Mouse (Mus musculus) heart, embryonic 16.5 days (tissue): ENCODE measurements around the gene Slc35b2. TPM values are rescaled to one million over a fixed set of nuclear protein-coding genes. Genes with fewer than 3 reads are reported as not detected.

Experiments
- ATAC-seq: fragments of 200-750 bp; cut with Nextera tagmentation; replicated peaks from 2 replicates; pipeline ENCODE4 v1.8.0; 2017; ENCODE audit warnings: moderate number of reproducible peaks; ENCODE audit not compliant: insufficient read depth, low FRiP score; ENCODE audit errors: extremely low read depth
- H3K27ac ChIP-seq: fragments of 300-500 bp; sonication (generic); 2 replicates; pipeline ENCODE4 v1.5.1; 2014; ENCODE audit warnings: mild to moderate bottlenecking, low read length, control low read depth, moderate library complexity
- H3K27me3 ChIP-seq: fragments of 300-500 bp; sonication (generic); 2 replicates; pipeline ENCODE4 v1.6.1; 2014; ENCODE audit warnings: low read length, mixed read lengths; ENCODE audit not compliant: control insufficient read depth, insufficient read depth
- H3K36me3 ChIP-seq: fragments of 300-500 bp; sonication (generic); 2 replicates; pipeline ENCODE4 v1.6.1; 2014; ENCODE audit not compliant: control insufficient read depth, insufficient read depth
- H3K4me1 ChIP-seq: fragments of 300-500 bp; sonication (generic); 2 replicates; pipeline ENCODE4 v1.6.1; 2014; ENCODE audit warnings: low read length, mixed read lengths; ENCODE audit not compliant: control insufficient read depth, insufficient read depth
- H3K4me2 ChIP-seq: fragments of 300-500 bp; sonication (generic); 2 replicates; pipeline ENCODE4 v1.6.1; 2014; ENCODE audit warnings: low read depth, mild to moderate bottlenecking, control low read depth, low read length
- H3K4me3 ChIP-seq: fragments of 300-500 bp; sonication (generic); 2 replicates; pipeline ENCODE4 v1.5.1; 2014; ENCODE audit warnings: mild to moderate bottlenecking, control low read depth, low read length
- H3K9ac ChIP-seq: fragments of 300-500 bp; sonication (generic); 2 replicates; pipeline ENCODE4 v1.6.1; 2014; ENCODE audit warnings: low read length, control low read depth
- H3K9me3 ChIP-seq: fragments of 300-500 bp; sonication (generic); replicated peaks from 2 replicates; pipeline ENCODE4 v1.6.1; 2016; ENCODE audit warnings: low read length; ENCODE audit not compliant: control insufficient read depth
- WGBS: fragments of 180-500 bp; shearing (Covaris S2); extraction: QIAGEN DNeasy Blood & Tissue Kit; methylation state at CpG from one replicate; pipeline ENCODE4 v1.1.7; 2014; 5-methylcytosine and 5-hydroxymethylcytosine counted together
- polyA plus RNA-seq: library from polyadenylated mRNA; unstranded; fragments of >200 nt; fragmentation: Nextera tagmentation; extraction: Ambion mirVana; gene quantifications from 2 replicates; pipeline ENCODE4 v1.2.1, GENCODE M21; 2015

The Slc35b2 gene
- 89.4 and 89.9 TPM in 2 replicates for polyA plus RNA-seq

- WGBS: under 1% methylated on average over 51 of the region's 61 CpGs
- Histone ChIP-seq H3K27ac (peak within 1 kb of the TSS; percentile 83), H3K27me3 (no peaks in the 10 kb centered on the region), H3K4me1 (peaks cover 20% of the 10 kb centered on the region), H3K36me3 (peaks cover 29% of the 10 kb centered on the region), H3K9me3 (no peaks in the 10 kb centered on the region), H3K4me3 (peak within 1 kb of the TSS; percentile 96), H3K4me2 (peak within 1 kb of the TSS; percentile 99), H3K9ac (peak within 1 kb of the TSS; percentile 99)
- ATAC-seq: peak; percentile 84
Observed at GRCm38 (mm10) chr17:45563655-45564530, at the start of gene Slc35b2. Gene Slc35b2, plus strand, starts transcription at chr17:45563874.

- no peak overlapping the region for H3K27ac ChIP-seq
- H3K27me3 ChIP-seq: no peaks in the 10 kb centered on the region
- WGBS: 44% methylated on average over 15 of the region's 15 CpGs
- ATAC-seq: no peak
- no peaks in the 10 kb centered on the region for H3K36me3 ChIP-seq
- no peak overlapping the region for H3K4me3 ChIP-seq
- no peaks in the 10 kb centered on the region for H3K9me3 ChIP-seq
- 0 out of 2 replicates have a peak, but pooled peaks cover 2% of the 10 kb centered on the region for H3K4me1 ChIP-seq
- H3K9ac ChIP-seq: no peak overlapping the region
- no peak overlapping the region for H3K4me2 ChIP-seq
Observed at GRCm38 (mm10) chr17:45515204-45515726, 48.4 kb upstream of the Slc35b2 start.

GRCm38 (mm10) chr17:45515806-45516205 is 47.9 kb upstream of the Slc35b2 start:
- WGBS: 76% methylated on average over 10 of the region's 10 CpGs
- H3K4me1 ChIP-seq: 0 out of 2 replicates have a peak, but pooled peaks cover 2% of the 10 kb centered on the region
- no peak overlapping the region for H3K9ac ChIP-seq
- peaks cover 4% of the 10 kb centered on the region; the same call in 1 of the 2 replicates for H3K36me3 ChIP-seq
- H3K4me2 ChIP-seq: no peak overlapping the region
- H3K27me3 ChIP-seq: no peaks in the 10 kb centered on the region
- H3K9me3 ChIP-seq: no peaks in the 10 kb centered on the region
- no peak for ATAC-seq
- H3K27ac ChIP-seq: no peak overlapping the region
- no peak overlapping the region for H3K4me3 ChIP-seq

GRCm38 (mm10) chr17:45516488-45516887 is 47.2 kb upstream of the Slc35b2 start:
- H3K27ac ChIP-seq: no peak overlapping the region
- no peaks in the 10 kb centered on the region for H3K9me3 ChIP-seq
- 30% methylated on average over 8 of the region's 8 CpGs for WGBS
- H3K27me3 ChIP-seq: no peaks in the 10 kb centered on the region
- ATAC-seq: 0 out of 2 replicates have a peak, but pooled peaks have one; percentile 8
- no peak overlapping the region for H3K9ac ChIP-seq
- no peak overlapping the region for H3K4me2 ChIP-seq
- peaks cover 6% of the 10 kb centered on the region; the same call in 1 of the 2 replicates for H3K4me1 ChIP-seq
- H3K4me3 ChIP-seq: no peak overlapping the region
- H3K36me3 ChIP-seq: peaks cover 4% of the 10 kb centered on the region; the same call in 1 of the 2 replicates

DNA sequence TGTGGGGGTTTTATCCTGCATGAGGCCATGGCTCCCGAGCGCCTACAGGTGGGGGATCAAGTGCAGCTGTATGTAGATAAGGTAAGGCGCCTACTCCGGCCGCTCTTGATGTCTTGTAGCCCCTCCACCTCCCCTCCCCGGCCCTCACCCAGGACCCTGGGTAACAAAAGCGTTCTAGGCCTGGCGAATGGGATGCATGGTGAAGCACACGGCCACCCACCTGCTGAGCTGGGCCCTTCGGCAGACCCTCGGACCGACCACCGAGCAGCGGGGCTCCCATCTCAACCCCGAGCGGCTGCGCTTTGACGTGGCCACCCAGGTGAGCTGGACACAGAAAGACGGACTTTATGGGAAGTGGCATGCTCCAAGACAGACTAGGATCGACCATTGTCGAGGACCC is 46.5 kb upstream of the Slc35b2 start:
- Histone ChIP-seq H3K9ac (no peak overlapping the region), H3K9me3 (no peaks in the 10 kb centered on the region), H3K27me3 (no peaks in the 10 kb centered on the region), H3K4me2 (no peak overlapping the region), H3K4me1 (peaks cover 7% of the 10 kb centered on the region; the same call in 1 of the 2 replicates), H3K4me3 (no peak overlapping the region), H3K27ac (no peak overlapping the region), H3K36me3 (peaks cover 4% of the 10 kb centered on the region; the same call in 1 of the 2 replicates)
- 90% methylated on average over 21 of the region's 21 CpGs for WGBS
- ATAC-seq: no peak

DNA sequence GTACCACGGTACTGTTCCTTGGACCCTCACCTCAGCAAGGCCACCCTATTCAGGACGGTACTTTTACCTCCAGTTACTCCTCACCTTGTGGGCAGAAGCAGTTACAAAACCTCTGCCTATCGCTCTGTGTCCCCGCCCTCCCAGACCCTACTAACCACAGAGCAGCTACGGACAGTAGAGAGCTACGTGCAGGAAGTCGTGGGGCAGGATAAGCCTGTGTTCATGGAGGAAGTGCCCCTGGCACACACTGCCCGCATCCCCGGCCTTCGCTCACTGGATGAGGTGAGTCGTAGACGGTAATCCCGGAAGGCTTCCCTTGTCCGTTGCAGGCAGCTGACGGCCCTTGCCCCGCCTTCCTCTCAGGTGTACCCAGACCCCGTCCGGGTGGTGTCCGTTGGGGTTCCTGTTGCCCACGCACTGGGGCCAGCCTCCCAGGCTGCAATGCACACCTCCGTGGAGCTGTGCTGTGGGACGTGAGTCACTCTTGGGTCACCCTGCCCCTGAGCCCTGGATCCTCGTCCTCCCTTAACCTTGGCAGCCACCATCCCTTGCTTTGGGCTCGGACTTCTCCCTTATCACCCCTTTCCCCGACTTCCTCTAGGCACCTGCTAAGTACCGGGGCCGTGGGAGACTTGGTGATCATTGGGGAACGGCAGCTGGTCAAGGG is 46.0 kb upstream of the Slc35b2 start:
- H3K36me3 ChIP-seq: peaks cover 4% of the 10 kb centered on the region; the same call in 1 of the 2 replicates
- peaks cover 8% of the 10 kb centered on the region; the same call in 1 of the 2 replicates for H3K4me1 ChIP-seq
- no peak for ATAC-seq

GRCm38 (mm10) chr17:45518766-45519475 is 44.8 kb upstream of the Slc35b2 start:
- Histone ChIP-seq H3K27ac (no peak overlapping the region), H3K4me2 (no peak overlapping the region), H3K9ac (no peak overlapping the region), H3K4me1 (peaks cover 12% of the 10 kb centered on the region), H3K36me3 (peaks cover 4% of the 10 kb centered on the region; the same call in 1 of the 2 replicates), H3K27me3 (no peaks in the 10 kb centered on the region), H3K9me3 (no peaks in the 10 kb centered on the region), H3K4me3 (no peak overlapping the region)
- no peak for ATAC-seq
- 82% methylated on average over 12 of the region's 12 CpGs for WGBS

More for the DNA sequence above, 46.0 kb upstream of the Slc35b2 start:
- H3K4me3 ChIP-seq: no peak overlapping the region
- H3K27me3 ChIP-seq: no peaks in the 10 kb centered on the region
- no peaks in the 10 kb centered on the region for H3K9me3 ChIP-seq
- H3K4me2 ChIP-seq: no peak overlapping the region
- no peak overlapping the region for H3K27ac ChIP-seq
- H3K9ac ChIP-seq: no peak overlapping the region
- WGBS: 87% methylated on average over 28 of the region's 28 CpGs

DNA sequence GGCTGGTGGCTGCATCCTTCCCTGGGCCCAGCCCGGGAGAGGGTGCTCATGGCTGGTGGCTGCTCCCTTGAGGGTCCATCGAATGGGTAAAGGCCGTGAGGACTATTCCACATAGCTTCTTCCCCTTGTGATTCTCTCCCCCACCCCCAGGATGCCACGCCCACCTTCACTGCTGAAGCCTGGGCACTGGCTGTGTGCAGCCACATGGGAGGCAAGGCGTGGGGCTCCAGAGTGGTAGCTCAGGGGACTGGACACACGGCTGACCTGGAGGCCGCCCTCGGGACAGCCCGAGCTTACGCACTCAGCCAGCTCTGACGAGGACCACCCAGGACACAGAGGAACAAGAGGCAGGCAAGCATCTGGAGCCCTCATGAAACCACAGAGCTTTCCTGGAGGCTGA is 43.5 kb upstream of the Slc35b2 start:
- Histone ChIP-seq H3K4me1 (peaks cover 12% of the 10 kb centered on the region), H3K27me3 (0 out of 2 replicates have a peak, but pooled peaks cover 4% of the 10 kb centered on the region), H3K36me3 (peaks cover 4% of the 10 kb centered on the region; the same call in 1 of the 2 replicates), H3K9ac (no peak overlapping the region), H3K4me3 (no peak overlapping the region), H3K27ac (no peak overlapping the region), H3K9me3 (no peaks in the 10 kb centered on the region), H3K4me2 (no peak overlapping the region)
- 84% methylated on average over 11 of the region's 11 CpGs for WGBS
- no peak for ATAC-seq
